Mouse (Mus musculus) stomach, embryonic 16.5 days (tissue): ENCODE measurements around the gene Gm45713. TPM values are rescaled to one million over a fixed set of nuclear protein-coding genes. Genes with fewer than 3 reads are reported as not detected.
A peak's percentile ranks its signal among the peaks of the same experiment; 100 is the strongest.

Experiments used
- ATAC-seq: fragments of 200-750 bp; cut with Nextera tagmentation; 2 replicates; pipeline ENCODE4 v1.8.0; 2017; ENCODE audit warnings: moderate number of reproducible peaks, moderate TSS enrichment; ENCODE audit not compliant: insufficient read depth, low FRiP score
- H3K27ac ChIP-seq: fragments of 300-500 bp; sonication (generic); 2 replicates; pipeline ENCODE4 v1.5.1; 2014; ENCODE audit warnings: low read length
- H3K27me3 ChIP-seq: fragments of 300-500 bp; sonication (generic); 2 replicates; pipeline ENCODE4 v1.6.1; 2014; ENCODE audit warnings: low read length, control low read depth, mixed read lengths; ENCODE audit not compliant: control insufficient read depth, insufficient read depth
- H3K36me3 ChIP-seq: fragments of 300-500 bp; sonication (generic); 2 replicates; pipeline ENCODE4 v1.6.1; 2014; ENCODE audit warnings: low read length; ENCODE audit not compliant: control insufficient read depth, insufficient read depth
- H3K4me1 ChIP-seq: fragments of 300-500 bp; sonication (generic); 2 replicates; pipeline ENCODE4 v1.6.1; 2014; ENCODE audit warnings: low read length, control low read depth, mixed read lengths; ENCODE audit not compliant: control insufficient read depth, insufficient read depth
- H3K4me2 ChIP-seq: fragments of 300-500 bp; sonication (generic); 2 replicates; pipeline ENCODE4 v1.6.1; 2014; ENCODE audit warnings: low read depth, low read length, mixed read lengths
- H3K4me3 ChIP-seq: fragments of 300-500 bp; sonication (generic); replicated peaks from 2 replicates; pipeline ENCODE4 v1.5.1; 2014; ENCODE audit warnings: mild to moderate bottlenecking, low read length
- H3K9ac ChIP-seq: fragments of 300-500 bp; sonication (generic); 2 replicates; pipeline ENCODE4 v1.6.1; 2014; ENCODE audit warnings: low read length
- H3K9me3 ChIP-seq: fragments of 300-500 bp; sonication (generic); replicated peaks from 2 replicates; pipeline ENCODE4 v1.6.1; 2016; ENCODE audit warnings: low read length, control low read depth; ENCODE audit not compliant: control insufficient read depth
- WGBS: fragments of 180-500 bp; shearing (Covaris S2); extraction: QIAGEN DNeasy Blood & Tissue Kit; methylation state at CpG from one replicate; pipeline ENCODE4 v1.1.7; 2014; 5-methylcytosine and 5-hydroxymethylcytosine counted together
- polyA plus RNA-seq: library from polyadenylated mRNA; unstranded; fragments of >200 nt; fragmentation: Nextera tagmentation; extraction: Ambion mirVana; gene quantifications from 2 replicates; pipeline ENCODE4 v1.2.1, GENCODE M21; 2015

Gm45713 gene
- polyA plus RNA-seq, 1 experiment from 2014 or later: not detected

GRCm38 (mm10) chr7:45150321-45150720 is 14.3 kb upstream of the Gm45713 start:
- WGBS: 48% methylated on average over 4 of the region's 4 CpGs

GRCm38 (mm10) chr7:45149545-45149944 is 13.5 kb upstream of the Gm45713 start:
- Histone ChIP-seq H3K27me3 (no peaks in the 10 kb centered on the region), H3K36me3 (no peaks in the 10 kb centered on the region; the same call in 1 of the 2 replicates), H3K9ac (no peak overlapping the region), H3K4me2 (no peak overlapping the region), H3K27ac (peak overlapping the region; percentile 85), H3K9me3 (no peaks in the 10 kb centered on the region), H3K4me1 (peaks cover 28% of the 10 kb centered on the region), H3K4me3 (no peak overlapping the region)
- no peak for ATAC-seq
- 57% methylated on average over 6 of the region's 6 CpGs for WGBS

More at GRCm38 (mm10) chr7:45150321-45150720, 14.3 kb upstream of the Gm45713 start:
- Histone ChIP-seq H3K27me3 (no peaks in the 10 kb centered on the region), H3K4me2 (0 out of 2 replicates have a peak overlapping the region, but pooled peaks have one; percentile 11), H3K27ac (peak overlapping the region; percentile 85), H3K9me3 (no peaks in the 10 kb centered on the region), H3K4me3 (no peak overlapping the region), H3K4me1 (peaks cover 34% of the 10 kb centered on the region), H3K36me3 (no peaks in the 10 kb centered on the region; the same call in 1 of the 2 replicates), H3K9ac (0 out of 2 replicates have a peak overlapping the region, but pooled peaks have one; percentile 3)
- ATAC-seq: no peak

- 65% methylated on average over 4 of the region's 4 CpGs for WGBS
- no peak overlapping the region for H3K4me2 ChIP-seq
- H3K27me3 ChIP-seq: no peaks in the 10 kb centered on the region
- peaks cover 27% of the 10 kb centered on the region for H3K4me1 ChIP-seq
- H3K9me3 ChIP-seq: no peaks in the 10 kb centered on the region
- no peak overlapping the region for H3K9ac ChIP-seq
- peak overlapping the region; percentile 17; the same call in 1 of the 2 replicates for H3K27ac ChIP-seq
- H3K36me3 ChIP-seq: no peaks in the 10 kb centered on the region; the same call in 1 of the 2 replicates
- no peak for ATAC-seq
- no peak overlapping the region for H3K4me3 ChIP-seq
These were observed 12.6 kb upstream of the Gm45713 start for GRCm38 (mm10) chr7:45148534-45149098.

GRCm38 (mm10) chr7:45147899-45148298 is 11.9 kb upstream of the Gm45713 start:
- Histone ChIP-seq H3K27ac (no peak overlapping the region), H3K4me3 (no peak overlapping the region), H3K9me3 (no peaks in the 10 kb centered on the region), H3K36me3 (no peaks in the 10 kb centered on the region; the same call in none of the 2 replicates), H3K27me3 (no peaks in the 10 kb centered on the region), H3K4me1 (peaks cover 22% of the 10 kb centered on the region), H3K4me2 (no peak overlapping the region), H3K9ac (no peak overlapping the region)
- ATAC-seq: no peak
- 79% methylated on average over 11 of the region's 11 CpGs for WGBS

GRCm38 (mm10) chr7:45147267-45147666 is 11.2 kb upstream of the Gm45713 start:
- WGBS: 95% methylated on average over 11 of the region's 11 CpGs
- H3K9me3 ChIP-seq: no peaks in the 10 kb centered on the region
- no peaks in the 10 kb centered on the region; the same call in none of the 2 replicates for H3K36me3 ChIP-seq
- H3K4me2 ChIP-seq: no peak overlapping the region
- no peaks in the 10 kb centered on the region for H3K27me3 ChIP-seq
- no peak overlapping the region for H3K27ac ChIP-seq
- no peak overlapping the region for H3K4me3 ChIP-seq
- no peak overlapping the region for H3K9ac ChIP-seq
- peaks cover 22% of the 10 kb centered on the region for H3K4me1 ChIP-seq
- ATAC-seq: no peak

- ATAC-seq: no peak
- Histone ChIP-seq H3K4me3 (no peak overlapping the region), H3K27me3 (no peaks in the 10 kb centered on the region), H3K4me1 (peaks cover 11% of the 10 kb centered on the region), H3K27ac (no peak overlapping the region), H3K36me3 (no peaks in the 10 kb centered on the region; the same call in none of the 2 replicates), H3K9ac (0 out of 2 replicates have a peak overlapping the region, but pooled peaks have one; percentile 33), H3K4me2 (no peak overlapping the region), H3K9me3 (no peaks in the 10 kb centered on the region)
- 89% methylated on average over 8 of the region's 8 CpGs for WGBS
These were observed 9.4 kb upstream of the Gm45713 start for GRCm38 (mm10) chr7:45145460-45145859.

GRCm38 (mm10) chr7:45144368-45145174 is 8.5 kb upstream of the Gm45713 start:
- H3K4me3 ChIP-seq: no peak overlapping the region
- 81% methylated on average over 13 of the region's 13 CpGs for WGBS
- H3K4me1 ChIP-seq: peaks cover 3% of the 10 kb centered on the region; the same call in 1 of the 2 replicates
- no peak overlapping the region for H3K27ac ChIP-seq
- 0 out of 2 replicates have a peak overlapping the region, but pooled peaks have one; percentile 32 for H3K9ac ChIP-seq
- no peaks in the 10 kb centered on the region; the same call in none of the 2 replicates for H3K36me3 ChIP-seq
- H3K4me2 ChIP-seq: no peak overlapping the region
- ATAC-seq: no peak
- H3K27me3 ChIP-seq: no peaks in the 10 kb centered on the region
- H3K9me3 ChIP-seq: no peaks in the 10 kb centered on the region

GRCm38 (mm10) chr7:45141914-45142313 is 5.9 kb upstream of the Gm45713 start:
- no peak overlapping the region for H3K4me3 ChIP-seq
- H3K9me3 ChIP-seq: no peaks in the 10 kb centered on the region
- no peak overlapping the region for H3K9ac ChIP-seq
- 0 out of 2 replicates have a peak, but pooled peaks cover 4% of the 10 kb centered on the region for H3K4me1 ChIP-seq
- no peak overlapping the region for H3K27ac ChIP-seq
- no peaks in the 10 kb centered on the region for H3K27me3 ChIP-seq
- WGBS: 83% methylated on average over 5 of the region's 5 CpGs
- ATAC-seq: no peak
- H3K36me3 ChIP-seq: no peaks in the 10 kb centered on the region; the same call in none of the 2 replicates
- no peak overlapping the region for H3K4me2 ChIP-seq

GRCm38 (mm10) chr7:45141319-45141718 is 5.3 kb upstream of the Gm45713 start:
- no peaks in the 10 kb centered on the region for H3K27me3 ChIP-seq
- H3K4me1 ChIP-seq: 0 out of 2 replicates have a peak, but pooled peaks cover 4% of the 10 kb centered on the region
- no peak overlapping the region for H3K4me3 ChIP-seq
- H3K36me3 ChIP-seq: no peaks in the 10 kb centered on the region; the same call in none of the 2 replicates
- no peak overlapping the region for H3K9ac ChIP-seq
- no peak overlapping the region for H3K4me2 ChIP-seq
- H3K9me3 ChIP-seq: no peaks in the 10 kb centered on the region
- no peak for ATAC-seq
- 86% methylated on average over 3 of the region's 3 CpGs for WGBS
- H3K27ac ChIP-seq: no peak overlapping the region
